Mouse (Mus musculus) embryo, embryonic 11.5 days (tissue): Measurements from ENCODE around the gene Zbtb20.

Experiments used
- DNase-seq: peaks from one replicate; pipeline ENCODE4 v3.0.0-alpha.2; 2012; ENCODE audit warnings: low read depth, low spot score

Zbtb20 gene

DNA sequence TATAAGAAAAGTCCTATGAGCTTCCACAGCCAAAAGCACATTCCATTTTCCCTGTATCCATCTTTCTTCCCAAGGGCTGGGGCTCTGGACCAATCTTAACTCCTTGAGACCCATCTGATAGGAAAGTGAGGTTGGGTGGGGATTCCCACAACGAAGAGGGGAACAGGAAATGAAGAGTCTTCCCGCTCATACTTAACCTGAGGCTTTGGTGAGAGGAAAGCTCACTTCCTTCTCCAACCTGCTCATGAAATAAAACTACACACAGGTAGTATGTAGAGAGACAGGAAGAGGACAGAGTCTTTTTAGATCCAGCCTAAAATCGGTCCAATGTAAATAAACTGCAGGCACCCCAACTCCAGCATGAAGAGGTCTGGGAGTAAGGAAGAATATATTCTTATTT is 771.3 kb downstream of the Zbtb20 start:
- no peak for DNase-seq

DNA sequence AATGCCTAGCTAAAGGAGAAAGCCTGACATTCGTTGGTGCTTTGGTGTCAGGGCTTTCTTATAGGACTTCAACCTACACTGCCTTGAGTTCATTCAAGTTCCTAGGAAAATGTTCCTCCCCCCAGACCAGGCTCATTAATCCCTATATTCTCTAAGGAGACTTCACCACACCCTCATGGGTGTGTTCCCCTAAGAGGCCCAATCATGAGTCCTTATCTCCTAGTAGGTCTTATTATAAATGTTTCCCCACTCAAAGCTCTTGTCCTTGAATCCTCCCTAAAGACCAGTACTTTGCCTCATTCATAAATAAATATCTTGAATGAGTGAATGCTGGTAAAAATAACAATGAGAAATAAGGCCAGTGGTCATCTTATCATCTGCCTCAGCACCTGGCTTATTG is 772.0 kb downstream of the Zbtb20 start:
- no peak for DNase-seq

- no peak for DNase-seq
These were observed 774.8 kb downstream of the Zbtb20 start for GRCm38 (mm10) chr16:43650355-43651080.

- DNase-seq: no peak
These were observed 777.6 kb downstream of the Zbtb20 start for GRCm38 (mm10) chr16:43653288-43653687.

DNA sequence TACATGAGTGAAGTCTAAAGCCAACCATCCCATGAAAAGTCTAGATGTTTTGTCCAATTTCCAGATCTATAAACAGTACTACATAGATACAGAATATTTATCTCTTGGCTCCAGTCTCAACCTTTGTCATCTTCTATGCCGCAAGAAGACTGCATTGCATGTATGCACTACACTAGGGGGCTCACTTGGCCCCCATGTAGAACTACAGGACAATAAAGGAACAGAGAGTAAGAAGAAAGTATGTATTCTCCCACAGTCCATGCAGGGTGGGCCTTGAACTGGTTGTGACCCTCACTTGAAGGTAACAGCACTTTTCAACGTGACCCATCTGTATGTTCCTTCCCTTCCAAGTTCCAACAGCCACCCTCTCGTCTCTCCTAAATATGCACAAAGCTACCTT is 778.6 kb downstream of the Zbtb20 start:
- DNase-seq: no peak

DNA sequence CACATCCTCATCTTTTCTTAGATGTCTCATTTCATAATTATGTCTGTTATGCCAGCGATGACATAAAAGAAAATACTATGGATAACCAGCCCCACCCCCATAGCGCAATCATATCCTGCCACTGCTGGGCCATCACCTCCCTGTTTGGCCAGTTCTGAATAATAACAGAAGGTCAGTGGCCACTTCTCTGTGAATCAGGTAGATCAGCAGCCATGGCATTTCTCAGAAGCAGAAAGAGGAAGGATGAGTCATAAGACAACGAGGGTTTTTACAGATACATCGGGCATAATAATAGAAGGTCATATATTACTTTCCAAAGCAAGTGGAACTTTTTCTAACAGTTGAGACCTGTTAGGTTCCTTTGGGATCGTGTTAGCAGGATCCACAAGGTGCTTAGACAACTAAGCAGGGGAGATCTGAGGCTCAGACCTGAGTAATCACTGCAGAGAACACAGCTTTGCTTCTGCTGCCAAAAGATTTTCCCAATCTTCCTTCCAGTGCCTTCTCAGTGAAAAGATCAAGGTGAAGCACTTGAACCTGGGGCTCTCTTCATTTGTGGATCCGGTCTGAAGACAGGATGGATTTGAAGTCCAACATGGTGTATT is 779.6 kb downstream of the Zbtb20 start:
- no peak for DNase-seq

DNA sequence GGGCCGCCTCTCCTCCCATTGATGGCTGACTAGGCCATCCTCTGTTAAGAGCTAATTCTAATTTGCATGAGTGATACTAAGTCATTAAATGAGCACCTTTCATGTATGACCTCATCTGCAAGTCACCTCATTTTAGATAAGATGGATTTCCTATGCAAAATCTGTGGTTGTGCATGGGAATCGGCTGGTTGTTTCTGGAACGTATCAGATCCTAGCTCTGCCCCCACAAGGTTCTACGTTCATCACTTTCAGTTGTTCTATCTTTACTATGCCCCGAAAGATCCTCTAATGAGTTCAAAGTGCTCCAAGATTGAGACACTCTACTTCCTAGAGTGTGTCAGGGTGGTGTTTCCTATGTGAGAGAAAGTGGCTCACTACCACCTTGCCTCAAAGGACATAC is 785.9 kb downstream of the Zbtb20 start:
- no peak for DNase-seq

GRCm38 (mm10) chr16:43662124-43663004 is 786.7 kb downstream of the Zbtb20 start:
- no peak for DNase-seq

- no peak for DNase-seq
These were observed 788.4 kb downstream of the Zbtb20 start, which contains the start of gene Tigit for GRCm38 (mm10) chr16:43663978-43664579. Tigit (minus strand) TSS chr16:43664146.

- no peak for DNase-seq
These were observed 789.2 kb downstream of the Zbtb20 start for GRCm38 (mm10) chr16:43664861-43665260.

DNA sequence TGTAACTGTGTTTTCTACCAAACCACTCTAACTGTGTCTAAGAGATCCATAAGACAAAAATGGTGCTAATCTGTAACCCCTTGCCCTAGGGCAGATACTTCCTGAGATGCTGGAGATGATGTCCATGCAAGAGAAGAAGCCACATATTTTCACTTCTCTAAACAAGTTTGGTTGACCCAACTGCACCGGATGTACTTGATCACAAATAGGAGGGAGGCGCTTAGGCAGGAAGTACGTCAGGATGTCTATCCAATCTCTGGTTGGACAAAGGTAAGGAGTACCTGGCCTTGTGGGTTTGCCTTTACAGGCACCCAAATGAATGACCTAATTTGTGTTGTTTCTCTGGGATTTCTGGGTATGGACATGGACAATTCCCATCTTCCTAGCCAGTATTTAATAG is 792.6 kb downstream of the Zbtb20 start:
- no peak for DNase-seq

GRCm38 (mm10) chr16:43671972-43672371 is 796.3 kb downstream of the Zbtb20 start:
- no peak for DNase-seq

GRCm38 (mm10) chr16:43672697-43673096 is 797.0 kb downstream of the Zbtb20 start:
- no peak for DNase-seq

DNA sequence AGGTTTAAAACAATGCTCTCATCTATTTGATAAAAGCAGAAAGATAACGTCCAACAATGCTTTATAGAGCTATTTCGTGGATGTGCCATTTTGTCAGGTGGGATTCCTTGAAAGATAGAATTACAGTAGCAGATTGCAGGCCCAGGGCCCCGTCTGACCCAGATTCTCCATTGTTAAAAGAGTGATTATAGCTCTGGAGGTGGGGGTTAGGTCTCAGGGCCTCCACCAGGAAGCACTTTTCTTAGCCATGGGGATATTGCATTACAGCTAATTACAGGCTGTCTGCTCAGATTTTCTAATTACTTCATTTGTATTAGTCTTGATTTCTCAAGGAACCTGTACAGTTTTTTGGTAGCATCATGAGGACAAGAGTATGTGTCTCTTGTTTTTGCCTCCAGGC is 798.7 kb downstream of the Zbtb20 start:
- no peak for DNase-seq

DNA sequence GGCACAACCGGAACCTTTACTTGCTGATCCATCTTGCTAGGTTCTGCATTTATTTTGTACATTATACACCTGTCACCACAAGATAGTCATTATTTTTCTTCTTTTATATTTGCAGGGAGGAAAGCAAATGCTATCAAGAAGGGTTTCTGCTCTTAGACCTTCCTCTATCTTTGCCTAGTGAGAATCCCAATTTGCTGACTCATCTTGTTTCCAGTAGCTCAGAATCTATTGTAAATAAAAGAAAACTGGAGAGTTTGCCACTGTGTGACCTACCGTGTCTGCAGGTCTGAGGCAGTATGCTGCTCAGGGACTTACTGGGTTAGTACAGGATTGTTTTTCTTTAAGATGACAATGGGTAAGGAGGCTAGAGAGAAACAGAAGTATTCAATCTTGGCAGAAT is 812.3 kb downstream of the Zbtb20 start:
- no peak for DNase-seq

DNA sequence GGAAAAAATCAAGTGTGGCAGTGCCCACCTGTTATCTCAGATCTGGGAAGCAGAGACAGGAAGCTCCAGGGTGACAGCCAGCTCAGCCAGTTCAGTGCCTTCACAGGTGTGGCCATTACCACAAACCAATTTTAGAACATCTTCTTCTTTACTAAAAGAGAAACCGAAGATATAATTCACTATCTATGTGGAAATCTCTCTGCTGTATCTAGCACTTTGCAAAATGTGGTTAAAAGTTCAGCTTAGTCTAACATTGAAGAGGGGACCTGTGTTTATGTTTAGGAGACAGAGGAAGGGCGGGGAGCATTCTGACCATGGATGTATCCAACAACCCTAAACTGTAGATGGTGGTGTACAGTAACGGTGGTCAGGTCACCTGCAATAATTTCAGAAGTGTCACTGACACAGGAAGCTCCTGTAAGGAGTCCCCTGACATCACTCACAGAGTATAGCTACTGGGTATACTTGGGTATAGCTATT is 814.6 kb downstream of the Zbtb20 start:
- DNase-seq: no peak

DNA sequence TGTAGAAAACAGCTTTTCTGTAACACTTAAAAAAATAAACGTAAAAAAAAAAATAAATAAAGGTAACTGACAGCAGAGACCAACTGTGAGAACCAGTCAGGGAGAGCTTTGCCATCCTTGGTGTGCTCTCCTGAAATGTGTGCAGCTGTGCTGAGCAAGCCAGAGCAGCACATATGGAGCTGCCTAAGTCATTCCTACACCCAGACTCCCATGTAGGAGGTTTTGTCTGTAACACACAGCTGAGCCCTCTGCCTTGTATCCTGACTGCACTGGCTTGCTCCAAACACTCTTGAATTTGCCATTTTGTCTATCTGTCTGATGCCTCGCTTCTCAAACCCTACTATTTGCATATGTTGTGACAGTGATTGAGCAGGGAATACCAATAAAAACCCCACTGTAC is 815.2 kb downstream of the Zbtb20 start:
- DNase-seq: no peak

DNA sequence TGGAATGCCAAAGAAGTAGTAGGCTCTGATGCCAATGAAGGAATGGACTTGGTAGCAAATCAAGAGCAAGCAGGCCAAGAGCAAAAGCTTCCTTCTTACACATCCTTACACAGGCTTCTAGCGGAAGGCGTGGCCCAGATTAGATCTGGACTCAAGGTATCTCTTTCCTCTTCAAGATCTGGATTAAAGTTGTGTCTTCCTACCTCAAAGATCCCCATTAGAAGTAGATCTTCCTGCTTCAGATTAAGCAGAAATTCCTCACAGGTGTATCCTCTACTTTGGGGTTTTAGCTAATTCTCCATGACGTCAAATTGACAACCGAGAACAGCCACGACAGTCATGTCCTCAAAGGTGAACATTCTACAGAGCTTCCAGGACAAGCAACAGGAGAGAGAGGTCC is 816.1 kb downstream of the Zbtb20 start:
- DNase-seq: no peak
